Comparison of ENCODE assay signal across 10 mouse cellular contexts in genomic region chr9:123150241-123151020, GRCm38 (mm10). TPM values are rescaled to one million over a fixed set of nuclear protein-coding genes. Genes with fewer than 3 reads are reported as not detected.
A peak's percentile ranks its signal among the peaks of the same experiment; 100 is the strongest.
DNase-seq lines count a peak whose midpoint lies in the region; TF ChIP-seq lines count a peak whose summit lies in the region.
"Had no signal": no experiment of that assay in that cellular context is flagged by ENCODE, and none has a peak within 500 bp of the region (broad histone marks: within the 10 kb centered on the region; RNA-seq: fewer than 3 reads in every experiment).

Gene Clec3b (plus strand): TSS chr9:123150946.

- no peak for TF ChIP-seq CTCF in layer of hippocampus, adult 2 months (conservative IDR thresholded peaks at IDR 0.05)
- TF ChIP-seq CTCF in testis, adult 2 months (IDR thresholded peaks at IDR 0.05; ENCODE audit: control insufficient read depth, insufficient read depth, insufficient replicate concordance, low read depth, low read length): no peak

- H3K27me3 ChIP-seq in testis, adult 2 months (ENCODE audit: control insufficient read depth, insufficient read depth, low read length): no peaks in the 10 kb centered on the region
- H3K27me3 ChIP-seq: heart, embryonic 15.5 days; midbrain, embryonic 12.5 days had no signal

- TF ChIP-seq POLR2A in testis, adult 2 months (IDR thresholded peaks at IDR 0.05; ENCODE audit: control insufficient read depth, low read depth, low read length): no peak

- H3K36me3 ChIP-seq in testis, adult 2 months (ENCODE audit: control insufficient read depth, insufficient read depth, low read length): no peaks in the 10 kb centered on the region
- H3K36me3 ChIP-seq: heart, embryonic 15.5 days; midbrain, embryonic 12.5 days had no signal

- peak within 1 kb of the TSS; percentile 10; the same call in 1 of the 2 replicates for H3K27ac ChIP-seq in layer of hippocampus, adult 2 months
- H3K27ac ChIP-seq in testis, adult 2 months (ENCODE audit: control insufficient read depth, insufficient read depth, low read depth, low read length): peak within 1 kb of the TSS; percentile 9; the same call in 1 of the 2 replicates
- H3K27ac ChIP-seq: heart, embryonic 15.5 days; midbrain, embryonic 12.5 days had no signal

- H3K4me1 ChIP-seq in testis, adult 2 months (ENCODE audit: control insufficient read depth, insufficient read depth, low read length): no peaks in the 10 kb centered on the region
- H3K4me1 ChIP-seq: heart, embryonic 15.5 days; midbrain, embryonic 12.5 days had no signal

- H3K4me3 ChIP-seq in layer of hippocampus, adult 2 months: no peak within 1 kb of the TSS
- H3K4me3 ChIP-seq in testis, adult 2 months (ENCODE audit: control insufficient read depth, low read depth, low read length): no peak within 1 kb of the TSS
- H3K4me3 ChIP-seq: heart, embryonic 15.5 days; midbrain, embryonic 12.5 days had no signal

- DNase-seq in cerebellum, adult 18-20 months: peak; percentile 15 to 16
- DNase-seq in cerebellum, postnatal 36 days: no peak
- no peak for DNase-seq in urinary bladder, adult 2 months (ENCODE audit: low spot score)
- DNase-seq in urinary bladder, postnatal 10 days (ENCODE audit: low spot score): no peak
- DNase-seq in layer of hippocampus, adult 2 months (ENCODE audit: low spot score in 2 of 2): peak in 1 of 2 experiments; percentile 24
- no peak for DNase-seq in c-Kit-positive CD71-positive TER-119-positive erythroid progenitor cells, embryonic 14.5 days (ENCODE audit: low spot score)
- DNase-seq in left cerebral cortex, adult 18-20 months (ENCODE audit: low spot score in 2 of 2): no peak

RNA-seq across cellular contexts. Expression of gene Clec3b, which starts in this region (rescaled TPM):
- polyA plus RNA-seq in urinary bladder, adult 2 months (2012; rRNA removed): 707 and 739 TPM in 2 replicates
- total RNA-seq in layer of hippocampus, adult 2 months (2021): 1 to 10 TPM; 2.2 to 4.3 TPM
- polyA plus RNA-seq in testis, adult 2 months (2012; rRNA removed): 7.8 and 14.0 TPM in 2 replicates
- total RNA-seq in left cerebral cortex, adult 18-20 months (2021): 1 to 10 TPM; 2.7 to 3.4 TPM

Comparison
In these comparisons a context has a peak if more than half of its experiments do, and no peak if none do; other contexts are left out.
1. RNA of gene Clec3b (polyA plus RNA-seq): 707 to 739 TPM in urinary bladder, adult 2 months; 7.8 to 14.0 TPM in testis, adult 2 months; every median in the first group is over 10 times any median in the second.
2. DNase-seq: peak in cerebellum, adult 18-20 months (2 of 2); none in cerebellum, postnatal 36 days (0 of 2), urinary bladder, adult 2 months (single experiment), urinary bladder, postnatal 10 days (single experiment), c-Kit-positive CD71-positive TER-119-positive erythroid progenitor cells, embryonic 14.5 days (single experiment) and left cerebral cortex, adult 18-20 months (0 of 2).